Mouse (Mus musculus): ENCODE data around the gene Ly6c1. TPM values are rescaled to one million over a fixed set of nuclear protein-coding genes. Genes with fewer than 3 reads are reported as not detected.
"Not testable (repeated sequence)": the region's sequence is repeated elsewhere in the genome, so short reads cannot be mapped to it uniquely, and the experiment has no call there.

Ly6c1 gene
- 8.0 and 8.5 TPM in 2 replicates for polyA plus RNA-seq (2015; fragmentation: Nextera tagmentation; extraction: Ambion mirVana)

GRCm38 (mm10) chr15:75048642-75049261 lies at the start of gene Ly6c1:
Gene Ly6c1, minus strand, starts transcription at chr15:75048830.
- not testable (repeated sequence) for H3K36me3 ChIP-seq; ATAC-seq (ENCODE audit: low FRiP score, low read depth); H3K4me3 ChIP-seq; H3K27ac ChIP-seq (replicated peaks); H3K9me3 ChIP-seq; H3K27me3 ChIP-seq; H3K4me2 ChIP-seq; H3K4me1 ChIP-seq (replicated peaks); H3K9ac ChIP-seq
- WGBS, result 73% methylated on average over 1 of the region's 1 CpGs

GRCm38 (mm10) chr15:75088041-75088440 lies 39.4 kb upstream of the Ly6c1 start:
- not testable (repeated sequence) for H3K27me3 ChIP-seq; H3K4me1 ChIP-seq (replicated peaks); H3K4me3 ChIP-seq; H3K9me3 ChIP-seq; H3K36me3 ChIP-seq; ATAC-seq (ENCODE audit: low FRiP score, low read depth); H3K9ac ChIP-seq; H3K4me2 ChIP-seq; H3K27ac ChIP-seq (replicated peaks)
- 14% methylated on average over 2 of the region's 2 CpGs for WGBS

GRCm38 (mm10) chr15:75069965-75070364 lies 21.3 kb upstream of the Ly6c1 start:
- no peak overlapping the region for H3K27ac ChIP-seq (replicated peaks)
- ATAC-seq (ENCODE audit: low FRiP score, low read depth), result no peak
- H3K4me1 ChIP-seq (replicated peaks), result no peaks in the 10 kb centered on the region
- WGBS, result 90% methylated on average over 4 of the region's 4 CpGs
- H3K4me3 ChIP-seq, result no peak overlapping the region
- no peak overlapping the region for H3K9ac ChIP-seq
- no peaks in the 10 kb centered on the region for H3K27me3 ChIP-seq
- no peaks in the 10 kb centered on the region for H3K9me3 ChIP-seq
- no peak overlapping the region for H3K4me2 ChIP-seq
- H3K36me3 ChIP-seq, result no peaks in the 10 kb centered on the region

- H3K36me3 ChIP-seq; H3K9me3 ChIP-seq; H3K4me3 ChIP-seq; H3K27ac ChIP-seq (replicated peaks); H3K4me2 ChIP-seq; ATAC-seq (ENCODE audit: low FRiP score, low read depth); H3K9ac ChIP-seq; H3K27me3 ChIP-seq; H3K4me1 ChIP-seq (replicated peaks): not testable (repeated sequence)
- WGBS, result 35% methylated on average over 6 of the region's 6 CpGs
Observed at GRCm38 (mm10) chr15:75062030-75062574, 13.5 kb upstream of the Ly6c1 start.

- H3K4me1 ChIP-seq (replicated peaks), result no peaks in the 10 kb centered on the region
- H3K4me2 ChIP-seq, result no peak overlapping the region
- H3K9ac ChIP-seq, result no peak overlapping the region
- H3K27ac ChIP-seq (replicated peaks), result no peak overlapping the region
- no peak for ATAC-seq (ENCODE audit: low FRiP score, low read depth)
- no peak overlapping the region for H3K4me3 ChIP-seq
- no peaks in the 10 kb centered on the region for H3K36me3 ChIP-seq
- H3K27me3 ChIP-seq, result no peaks in the 10 kb centered on the region
- no peaks in the 10 kb centered on the region for H3K9me3 ChIP-seq
Observed at GRCm38 (mm10) chr15:75060505-75060904, 11.9 kb upstream of the Ly6c1 start.

- no peak for ATAC-seq (ENCODE audit: low FRiP score, low read depth)
- no peaks in the 10 kb centered on the region for H3K4me1 ChIP-seq (replicated peaks)
- H3K27me3 ChIP-seq, result no peaks in the 10 kb centered on the region
- no peaks in the 10 kb centered on the region for H3K9me3 ChIP-seq
- 82% methylated on average over 2 of the region's 2 CpGs for WGBS
- no peak overlapping the region for H3K4me2 ChIP-seq
- no peaks in the 10 kb centered on the region for H3K36me3 ChIP-seq
- H3K4me3 ChIP-seq, result no peak overlapping the region
- H3K9ac ChIP-seq, result no peak overlapping the region
- no peak overlapping the region for H3K27ac ChIP-seq (replicated peaks)
Observed at GRCm38 (mm10) chr15:75055985-75056384, 7.4 kb upstream of the Ly6c1 start.

- WGBS, result 45% methylated on average over 3 of the region's 3 CpGs
- not testable (repeated sequence) for H3K27me3 ChIP-seq; H3K4me2 ChIP-seq; H3K9me3 ChIP-seq; H3K4me1 ChIP-seq (replicated peaks); H3K9ac ChIP-seq; ATAC-seq (ENCODE audit: low FRiP score, low read depth); H3K36me3 ChIP-seq; H3K4me3 ChIP-seq; H3K27ac ChIP-seq (replicated peaks)
Observed at GRCm38 (mm10) chr15:75055425-75055824, 6.8 kb upstream of the Ly6c1 start.

- H3K9ac ChIP-seq; H3K4me1 ChIP-seq (replicated peaks); H3K4me3 ChIP-seq; H3K9me3 ChIP-seq; H3K27me3 ChIP-seq; H3K27ac ChIP-seq (replicated peaks); ATAC-seq (ENCODE audit: low FRiP score, low read depth); H3K36me3 ChIP-seq; H3K4me2 ChIP-seq: not testable (repeated sequence)
- WGBS, result 88% methylated on average over 2 of the region's 2 CpGs
Observed at GRCm38 (mm10) chr15:75052414-75052813, 3.8 kb upstream of the Ly6c1 start.

- not testable (repeated sequence) for H3K4me2 ChIP-seq; H3K27me3 ChIP-seq; H3K36me3 ChIP-seq; H3K9me3 ChIP-seq; H3K4me3 ChIP-seq; H3K9ac ChIP-seq; ATAC-seq (ENCODE audit: low FRiP score, low read depth); H3K27ac ChIP-seq (replicated peaks); H3K4me1 ChIP-seq (replicated peaks)
- WGBS, result 34% methylated on average over 3 of the region's 3 CpGs
Observed at GRCm38 (mm10) chr15:75051141-75051540, 2.5 kb upstream of the Ly6c1 start.

GRCm38 (mm10) chr15:75050593-75050992 lies 2.0 kb upstream of the Ly6c1 start:
- H3K27ac ChIP-seq (replicated peaks); H3K36me3 ChIP-seq; H3K4me2 ChIP-seq; H3K4me1 ChIP-seq (replicated peaks); ATAC-seq (ENCODE audit: low FRiP score, low read depth); H3K27me3 ChIP-seq; H3K4me3 ChIP-seq; H3K9me3 ChIP-seq; H3K9ac ChIP-seq: not testable (repeated sequence)
- WGBS, result 96% methylated on average over 1 of the region's 1 CpGs

- not testable (repeated sequence) for H3K4me1 ChIP-seq (replicated peaks); H3K4me3 ChIP-seq; H3K27me3 ChIP-seq; H3K27ac ChIP-seq (replicated peaks); H3K4me2 ChIP-seq; H3K9ac ChIP-seq; ATAC-seq (ENCODE audit: low FRiP score, low read depth); H3K36me3 ChIP-seq; H3K9me3 ChIP-seq
- 90% methylated on average over 2 of the region's 2 CpGs for WGBS
Observed at GRCm38 (mm10) chr15:75049811-75050210, 1.2 kb upstream of the Ly6c1 start.

GRCm38 (mm10) chr15:75047970-75048320 lies 685 bp downstream of the Ly6c1 start:
- not testable (repeated sequence) for H3K4me2 ChIP-seq; H3K9ac ChIP-seq; H3K4me1 ChIP-seq (replicated peaks); H3K27me3 ChIP-seq; H3K4me3 ChIP-seq; ATAC-seq (ENCODE audit: low FRiP score, low read depth); H3K27ac ChIP-seq (replicated peaks); H3K9me3 ChIP-seq; H3K36me3 ChIP-seq
- 97% methylated on average over 1 of the region's 1 CpGs for WGBS

GRCm38 (mm10) chr15:75047313-75047969 lies 1.2 kb downstream of the Ly6c1 start:
- not testable (repeated sequence) for ATAC-seq (ENCODE audit: low FRiP score, low read depth); H3K4me3 ChIP-seq
- WGBS, result 76% methylated on average over 5 of the region's 7 CpGs

More at GRCm38 (mm10) chr15:75047313-75047969, 1.2 kb downstream of the Ly6c1 start:
- H3K4me2 ChIP-seq; H3K36me3 ChIP-seq; H3K9me3 ChIP-seq; H3K27me3 ChIP-seq; H3K27ac ChIP-seq (replicated peaks); H3K9ac ChIP-seq; H3K4me1 ChIP-seq (replicated peaks): not testable (repeated sequence)

Measured in hindbrain, embryonic 15.5 days (tissue).